Mouse (Mus musculus) olfactory bulb, adult 2 months (tissue): ENCODE data around the gene Gm10392. TPM values are rescaled to one million over a fixed set of nuclear protein-coding genes. Genes with fewer than 3 reads are reported as not detected.

Experiments
- H3K27ac ChIP-seq: fragments of 200-500 bp; 2 replicates; pipeline ENCODE4 v1.5.1; 2012; ENCODE audit warnings: low read depth, low read length; ENCODE audit not compliant: insufficient read depth
- H3K4me1 ChIP-seq: fragments of 200-500 bp; 2 replicates; pipeline ENCODE4 v1.6.1; 2012; ENCODE audit warnings: low read length; ENCODE audit not compliant: control insufficient read depth, insufficient read depth
- H3K4me3 ChIP-seq: fragments of 200-500 bp; 2 replicates; pipeline ENCODE4 v1.5.1; 2012; ENCODE audit warnings: mild to moderate bottlenecking, low read depth, low read length, moderate library complexity; ENCODE audit not compliant: insufficient read depth
- CTCF ChIP-seq: fragments of 200-500 bp; IDR thresholded peaks from 2 replicates; pipeline ENCODE4 v1.5.1; 2012; ENCODE audit warnings: low read depth, mild to moderate bottlenecking, low read length, moderate library complexity; ENCODE audit not compliant: insufficient read depth
- POLR2A ChIP-seq: fragments of 200-500 bp; IDR thresholded peaks from 2 replicates; pipeline ENCODE4 v1.6.1; 2012; ENCODE audit warnings: mild to moderate bottlenecking, low read depth, low read length, moderate library complexity; ENCODE audit not compliant: insufficient read depth
- WGBS: fragments of 180-500 bp; shearing (Covaris S2); methylation state at CpG from one replicate; pipeline ENCODE4 v1.1.7; 2018; 5-methylcytosine and 5-hydroxymethylcytosine counted together
- polyA plus RNA-seq: library from polyadenylated mRNA; stranded (reverse); fragments of >200 nt; gene quantifications from 2 replicates; pipeline ENCODE4 v1.2.4, GENCODE M21; 2012; ENCODE audit warnings: low replicate concordance; ENCODE audit not compliant: missing spikeins, insufficient read depth, insufficient read length

Gm10392 gene
- polyA plus RNA-seq, 1 experiment, result not detected

DNA sequence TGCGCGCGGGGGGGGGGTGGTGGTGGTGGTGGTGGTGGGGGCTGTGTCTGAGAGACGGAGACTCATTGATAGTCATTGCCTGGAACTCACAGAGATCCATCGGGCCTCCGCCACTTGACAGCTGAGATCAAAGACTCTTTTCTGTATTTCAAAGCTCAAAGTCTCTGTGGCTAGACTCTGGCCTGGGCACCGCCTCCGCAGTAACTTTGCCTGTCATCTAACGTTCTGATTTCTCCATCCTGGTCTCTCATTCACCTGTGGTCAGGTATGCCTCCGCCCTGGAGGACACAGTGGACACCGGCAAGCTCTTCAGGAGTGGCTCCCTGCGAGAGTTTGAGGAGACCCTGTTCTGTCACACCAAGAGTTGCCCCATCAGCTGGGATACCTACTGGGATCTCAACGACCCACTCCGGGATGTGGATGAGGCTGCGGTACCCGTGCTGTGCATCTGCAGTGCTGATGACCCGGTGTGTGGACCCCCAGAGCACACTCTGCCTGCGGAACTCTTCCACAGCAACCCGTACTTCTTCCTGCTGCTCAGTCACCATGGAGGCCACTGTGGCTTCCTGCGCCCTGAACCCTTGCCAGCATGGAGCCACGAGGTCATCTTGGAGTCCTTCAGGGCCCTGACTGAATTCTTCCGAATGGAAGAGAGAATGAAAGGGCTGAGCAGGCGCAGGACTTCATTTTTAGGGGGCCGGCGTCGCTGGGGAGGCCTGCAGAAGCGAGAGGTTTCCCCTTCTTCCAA lies 773 bp downstream of the Gm10392 start:
- no peak for TF ChIP-seq POLR2A
- no peak for TF ChIP-seq CTCF
- 89% methylated on average over 27 of the region's 27 CpGs for WGBS
- H3K4me3 ChIP-seq, result no peak overlapping the region
- no peak overlapping the region for H3K27ac ChIP-seq
- peaks cover 22% of the 10 kb centered on the region for H3K4me1 ChIP-seq

DNA sequence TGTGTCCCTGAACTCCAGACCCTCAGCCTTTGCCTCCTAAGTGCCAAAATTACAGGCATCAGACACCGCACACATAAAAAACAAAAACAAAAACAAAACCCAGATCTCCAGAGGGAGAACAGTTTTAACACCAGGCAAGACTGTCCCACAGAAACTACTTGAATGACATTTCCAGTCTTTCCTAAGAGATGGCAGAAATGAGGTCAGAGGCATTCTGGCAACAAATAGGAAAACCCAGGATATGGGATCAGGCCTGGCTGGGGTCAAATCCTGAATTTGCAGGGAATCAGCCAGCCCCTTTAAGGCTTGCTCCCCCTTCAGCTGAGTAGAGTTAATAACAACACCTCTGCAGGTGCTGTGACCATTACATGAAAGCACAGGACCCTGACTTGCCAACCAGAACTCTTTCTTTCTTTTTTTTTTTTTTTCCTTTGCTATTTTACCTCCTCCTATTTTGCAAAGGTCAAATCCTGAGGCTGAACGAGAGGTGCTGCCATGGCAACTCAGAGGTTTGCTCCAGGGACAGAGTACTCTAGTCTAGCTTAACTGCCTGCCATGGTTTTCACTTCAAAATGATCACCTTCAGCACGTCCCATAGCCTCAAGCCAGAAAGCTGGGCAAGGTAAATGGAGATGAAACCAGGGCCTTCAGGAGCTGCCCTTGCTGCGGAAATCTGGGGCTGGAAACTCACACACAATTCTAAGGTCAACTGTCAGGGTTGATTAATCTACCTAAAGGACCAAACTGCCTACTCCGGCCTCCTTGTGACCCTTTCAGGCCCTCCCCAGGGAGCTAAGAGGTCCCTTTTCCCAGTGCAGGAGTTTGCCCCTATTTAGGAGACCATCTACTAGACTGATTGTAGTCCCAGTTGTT lies 2.2 kb downstream of the Gm10392 start:
- peaks cover 29% of the 10 kb centered on the region for H3K4me1 ChIP-seq
- 82% methylated on average over 5 of the region's 5 CpGs for WGBS
- H3K27ac ChIP-seq, result no peak overlapping the region
- H3K4me3 ChIP-seq, result no peak overlapping the region
- TF ChIP-seq POLR2A, result no peak
- TF ChIP-seq CTCF, result no peak

DNA sequence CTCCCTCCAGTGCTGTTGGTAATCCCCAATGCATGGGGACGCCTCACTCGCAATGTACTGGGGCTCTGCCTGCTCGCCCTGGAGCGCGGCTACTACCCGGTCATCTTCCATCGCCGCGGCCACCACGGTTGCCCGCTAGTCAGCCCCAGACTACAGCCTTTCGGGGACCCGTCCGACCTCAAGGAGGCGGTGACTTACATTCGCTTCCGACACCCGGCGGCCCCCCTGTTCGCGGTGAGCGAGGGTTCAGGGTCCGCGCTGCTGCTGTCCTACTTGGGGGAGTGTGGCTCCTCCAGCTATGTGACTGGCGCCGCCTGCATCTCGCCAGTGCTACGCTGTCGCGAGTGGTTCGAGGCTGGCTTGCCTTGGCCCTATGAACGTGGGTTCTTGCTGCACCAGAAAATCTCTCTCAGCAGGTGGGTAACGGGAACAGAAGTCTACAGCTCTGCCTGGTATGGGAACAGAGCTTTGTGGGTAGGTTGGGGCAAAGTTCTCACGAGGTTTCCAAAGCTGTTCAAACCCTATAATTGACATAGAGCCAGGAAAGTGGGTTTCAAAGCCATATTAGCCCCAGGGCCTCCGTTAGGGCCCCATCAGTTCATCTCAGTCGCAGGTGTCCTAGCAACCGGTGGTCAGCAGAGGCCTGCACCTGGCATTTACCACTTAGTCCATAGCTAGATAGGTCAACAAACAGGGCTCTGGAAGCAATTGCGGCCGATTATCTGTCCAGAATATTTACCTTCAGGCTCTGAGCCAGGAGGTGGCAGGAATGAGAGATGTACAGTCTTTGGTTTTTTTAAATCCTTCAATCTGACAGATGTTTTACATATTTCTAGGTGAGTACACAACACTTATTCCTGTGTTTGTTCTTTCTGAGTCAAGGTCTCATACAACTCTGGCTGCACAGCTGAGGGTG lies 3.1 kb downstream of the Gm10392 start, which contains the start of gene Trp53i13:
Gene Trp53i13, minus strand, starts transcription at position 344 of the 916 bp plus-strand sequence.
- H3K4me1 ChIP-seq, result peaks cover 29% of the 10 kb centered on the region
- WGBS, result 26% methylated on average over 39 of the region's 39 CpGs
- TF ChIP-seq POLR2A (no peak), CTCF (no peak)
- no peak within 1 kb of the TSS for H3K27ac ChIP-seq
- H3K4me3 ChIP-seq, result peak within 1 kb of the TSS; percentile 45

DNA sequence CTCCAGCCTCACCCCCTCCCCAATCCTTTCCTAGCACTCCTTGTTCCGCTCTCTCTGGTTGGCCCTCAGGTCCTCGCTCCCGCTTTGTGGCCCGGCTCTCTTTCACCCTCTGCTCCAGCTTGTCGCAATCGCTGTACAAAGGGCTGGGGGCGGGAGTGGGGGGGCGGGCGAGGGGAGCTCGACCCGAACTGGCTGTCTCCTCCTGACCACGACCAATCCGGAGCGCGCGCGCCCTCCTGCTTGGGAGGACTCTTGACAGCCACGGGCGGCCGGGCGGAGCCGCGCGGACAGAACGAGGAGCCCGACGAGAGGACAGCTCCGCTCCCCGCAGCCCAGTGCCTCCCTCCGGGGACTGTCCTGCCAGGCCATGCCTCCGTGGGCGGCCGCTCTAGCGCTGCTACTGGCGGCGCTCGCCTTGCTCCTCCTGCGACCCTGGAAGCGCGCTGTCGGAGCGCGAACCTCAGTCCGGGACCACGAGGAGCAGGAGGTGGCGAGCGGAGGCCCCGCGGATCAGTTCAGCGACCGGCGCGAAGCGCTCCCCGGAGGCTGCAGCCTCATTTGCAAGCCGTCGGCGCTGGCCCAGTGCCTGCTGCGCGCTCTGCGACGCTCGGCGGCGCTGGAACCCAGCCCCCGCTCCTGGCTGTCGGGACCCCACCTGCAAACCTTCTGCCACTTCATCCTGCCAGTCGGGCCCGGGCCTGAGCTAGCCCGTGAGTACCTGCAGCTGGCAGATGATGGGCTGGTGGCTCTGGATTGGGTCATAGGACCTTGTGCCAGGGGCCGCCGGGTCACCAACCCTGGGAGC lies 4.0 kb downstream of the Gm10392 start, which contains the start of gene Abhd15:
Gene Abhd15, plus strand, starts transcription at position 290 of the 805 bp plus-strand sequence.
- peak within 1 kb of the TSS; percentile 45 for H3K4me3 ChIP-seq
- TF ChIP-seq POLR2A (no peak), CTCF (0 out of 2 replicates have a peak, but pooled peaks have one; percentile 14)
- no peak within 1 kb of the TSS for H3K27ac ChIP-seq
- under 1% methylated on average over 72 of the region's 72 CpGs for WGBS
- H3K4me1 ChIP-seq, result peaks cover 29% of the 10 kb centered on the region

DNA sequence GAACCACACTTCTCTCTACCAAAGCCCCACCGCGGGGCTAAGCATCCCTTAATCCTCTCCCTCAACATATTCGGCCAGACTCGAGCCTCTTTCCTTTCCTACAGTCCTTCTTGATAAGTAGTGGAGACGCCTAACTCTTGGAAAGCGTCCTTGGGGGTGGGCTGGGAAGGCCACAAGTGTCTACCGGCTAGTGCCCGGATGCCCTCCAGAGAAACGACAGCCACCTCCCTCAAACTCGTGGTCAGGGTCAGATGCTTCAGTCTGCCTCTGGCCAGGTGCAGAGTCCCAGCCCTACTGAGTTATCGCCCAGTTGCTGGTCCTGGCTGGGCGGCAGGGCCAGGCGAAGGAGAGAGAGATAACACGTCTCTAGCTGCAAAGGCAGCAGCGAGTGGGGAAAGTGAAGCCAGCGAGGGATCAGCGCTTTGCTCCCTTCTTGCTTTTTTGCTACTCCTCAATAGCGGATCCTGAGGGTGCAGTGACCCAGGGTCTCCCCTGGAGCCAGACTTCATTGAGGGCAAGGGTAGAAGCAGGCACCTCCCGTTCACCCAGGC lies 4.6 kb downstream of the Gm10392 start:
- H3K4me1 ChIP-seq, result peaks cover 29% of the 10 kb centered on the region
- no peak for TF ChIP-seq POLR2A
- TF ChIP-seq CTCF, result no peak
- H3K4me3 ChIP-seq, result peak overlapping the region; percentile 45; the same call in 1 of the 2 replicates
- WGBS, result 29% methylated on average over 19 of the region's 19 CpGs
- H3K27ac ChIP-seq, result no peak overlapping the region

DNA sequence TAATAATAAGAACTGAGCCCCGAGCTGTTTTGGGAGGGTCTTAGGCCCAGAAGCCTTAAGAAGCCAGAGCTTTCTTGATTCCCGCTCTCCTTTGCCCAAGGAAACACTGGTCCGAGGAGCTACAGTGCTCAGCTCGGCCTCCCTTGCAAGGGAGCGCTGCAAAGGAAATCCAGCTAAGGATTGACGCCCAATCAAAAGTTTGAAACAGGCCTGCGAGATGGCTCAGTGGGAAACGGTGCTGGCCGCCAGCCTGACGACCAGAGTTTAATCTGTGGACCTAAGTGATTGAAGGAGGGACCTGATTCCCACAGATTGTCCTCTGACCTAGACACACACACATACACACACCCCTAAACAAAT lies 5.2 kb downstream of the Gm10392 start:
- H3K4me3 ChIP-seq, result peak overlapping the region; percentile 43
- H3K27ac ChIP-seq, result no peak overlapping the region
- TF ChIP-seq CTCF (no peak), POLR2A (no peak)
- WGBS, result 45% methylated on average over 10 of the region's 10 CpGs
- H3K4me1 ChIP-seq, result peaks cover 31% of the 10 kb centered on the region

DNA sequence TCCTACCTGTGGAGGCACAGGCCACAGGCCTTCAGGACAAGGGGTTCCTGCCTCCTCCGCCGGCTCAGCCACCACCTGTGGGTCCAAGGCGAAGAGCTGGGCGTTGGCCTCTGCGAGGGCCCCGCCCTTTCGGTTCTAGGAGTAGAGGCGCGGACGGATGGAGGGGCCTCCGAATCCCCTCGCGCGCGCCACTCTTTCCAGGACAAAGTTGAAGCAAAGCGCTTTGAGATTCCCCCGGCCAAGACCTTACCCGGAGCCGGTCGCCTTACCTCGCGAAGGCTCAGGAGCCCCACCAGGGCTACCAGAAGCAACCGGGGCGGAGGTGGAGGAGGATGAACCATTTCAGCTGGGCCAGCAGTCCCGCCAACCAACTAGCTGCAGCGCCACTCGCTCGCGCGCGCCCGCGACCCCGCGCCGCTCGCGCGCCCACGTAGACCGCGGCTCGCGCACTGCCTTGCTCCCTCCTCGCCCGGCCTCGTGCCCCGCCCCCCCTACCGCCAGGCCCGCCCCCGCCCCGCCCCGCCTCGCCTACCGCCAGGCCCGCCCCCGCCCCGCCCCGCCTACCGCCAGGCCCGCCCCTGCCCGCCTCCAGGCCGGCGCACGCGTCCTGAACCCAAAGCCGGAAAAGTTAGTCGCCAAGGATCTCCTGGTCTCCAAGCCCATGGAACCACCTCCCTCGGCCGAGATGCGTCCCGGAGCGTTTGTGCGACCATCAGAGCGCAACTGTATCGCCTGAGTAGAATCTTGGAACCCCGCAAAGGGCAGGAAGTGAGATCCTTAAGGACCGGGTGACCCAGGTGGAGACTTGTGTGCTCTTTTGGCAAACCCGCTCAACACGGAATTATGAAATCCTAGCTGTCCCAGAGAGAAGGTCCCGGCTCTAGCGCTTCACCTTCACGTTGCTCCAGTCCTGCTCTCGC lies 5.8 kb downstream of the Gm10392 start:
- 3% methylated on average over 81 of the region's 84 CpGs for WGBS
- Histone ChIP-seq H3K4me1 (peaks cover 38% of the 10 kb centered on the region), H3K4me3 (peak overlapping the region; percentile 81), H3K27ac (peak overlapping the region; percentile 16; the same call in 1 of the 2 replicates)
- TF ChIP-seq CTCF (no peak), POLR2A (no peak)
